Mouse (Mus musculus) lung, postnatal 0 days (tissue): ENCODE measurements at regions not wholly inside any gene's neighbourhood (a gene's known extent, or its start where the extent isn't known, plus 50 kb on each side); places are given as distances from the start of the nearest gene placed in this dataset.
"Not testable (repeated sequence)": the region's sequence is repeated elsewhere in the genome, so short reads cannot be mapped to it uniquely, and the experiment has no call there.

ENCODE experiments used
- ATAC-seq: fragments of 200-750 bp; cut with Nextera tagmentation; 2 replicates; pipeline ENCODE4 v1.8.0; 2017; ENCODE audit warnings: moderate library complexity
- DNase-seq: peaks from one replicate; pipeline ENCODE4 v3.0.0-alpha.2; 2016; ENCODE audit warnings: low spot score
- H3K27ac ChIP-seq: fragments of 300-500 bp; sonication (generic); 2 replicates; pipeline ENCODE4 v1.5.1; 2014; ENCODE audit warnings: antibody characterized with exemption, mild to moderate bottlenecking, low read length, mixed read lengths
- H3K27me3 ChIP-seq: fragments of 300-500 bp; sonication (generic); replicated peaks from 2 replicates; pipeline ENCODE4 v1.6.1; 2014; ENCODE audit warnings: low read length, mixed read lengths; ENCODE audit not compliant: insufficient read depth
- H3K36me3 ChIP-seq: fragments of 300-500 bp; sonication (generic); 2 replicates; pipeline ENCODE4 v1.6.1; 2014; ENCODE audit warnings: low read length, mixed read lengths; ENCODE audit not compliant: insufficient read depth
- H3K4me1 ChIP-seq: fragments of 300-500 bp; sonication (generic); 2 replicates; pipeline ENCODE4 v1.6.1; 2014; ENCODE audit warnings: antibody characterized with exemption, low read depth, low read length, mixed read lengths; ENCODE audit not compliant: insufficient read depth
- H3K4me2 ChIP-seq: fragments of 300-500 bp; sonication (generic); replicated peaks from 2 replicates; pipeline ENCODE4 v1.6.1; 2014; ENCODE audit warnings: low read depth, mild to moderate bottlenecking, low read length, moderate library complexity, mixed read lengths
- H3K4me3 ChIP-seq: fragments of 300-500 bp; sonication (generic); 2 replicates; pipeline ENCODE4 v1.5.1; 2014; ENCODE audit warnings: low read depth, low read length
- H3K9ac ChIP-seq: fragments of 300-500 bp; sonication (generic); replicated peaks from 2 replicates; pipeline ENCODE4 v1.6.1; 2014; ENCODE audit warnings: low read depth, mild to moderate bottlenecking
- H3K9me3 ChIP-seq: fragments of 300-500 bp; sonication (generic); 2 replicates; pipeline ENCODE4 v1.6.1; 2016; ENCODE audit warnings: low read length, mixed read lengths
- CTCF ChIP-seq: IDR thresholded peaks from 2 replicates; pipeline ENCODE4 v1.5.1; 2016; ENCODE audit warnings: antibody characterized with exemption, mild to moderate bottlenecking
- EP300 ChIP-seq: IDR thresholded peaks from 2 replicates; pipeline ENCODE4 v1.6.1; 2016; ENCODE audit warnings: antibody characterized with exemption, mild to moderate bottlenecking, control low read depth
- WGBS: fragments of 180-500 bp; shearing (Covaris S2); extraction: QIAGEN DNeasy Blood & Tissue Kit; methylation state at CpG from one replicate; pipeline ENCODE4 v1.1.7; 2014; 5-methylcytosine and 5-hydroxymethylcytosine counted together

DNA sequence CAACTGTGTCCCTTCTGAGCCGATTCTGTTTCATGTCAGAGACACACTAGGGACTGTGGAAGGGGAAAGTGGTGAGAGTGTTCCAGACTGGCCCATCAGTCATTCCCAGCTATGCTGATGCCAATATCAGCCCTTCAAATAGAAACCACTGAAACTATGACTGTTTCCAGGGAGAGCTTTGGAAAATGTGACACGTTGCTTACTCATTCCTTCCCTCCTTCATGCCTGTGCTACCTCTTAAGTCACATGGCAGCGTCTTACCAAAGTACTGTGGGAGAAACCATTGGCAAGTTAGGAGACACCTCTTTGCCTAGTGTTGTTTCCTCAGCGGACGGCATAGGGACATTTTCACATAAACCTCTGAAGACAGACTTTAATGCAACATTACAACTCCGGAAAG, 153.0 kb upstream of the Gm11146 start:
- DNase-seq: no peak
- no peaks in the 10 kb centered on the region for H3K9me3 ChIP-seq
- H3K4me2 ChIP-seq: no peak overlapping the region
- WGBS: 74% methylated on average over 6 of the region's 6 CpGs
- H3K9ac ChIP-seq: no peak overlapping the region
- no peaks in the 10 kb centered on the region for H3K4me1 ChIP-seq
- H3K27me3 ChIP-seq: no peaks in the 10 kb centered on the region
- no peaks in the 10 kb centered on the region for H3K36me3 ChIP-seq
- TF ChIP-seq EP300: no peak
- TF ChIP-seq CTCF: no peak
- no peak for ATAC-seq
- no peak overlapping the region for H3K4me3 ChIP-seq
- H3K27ac ChIP-seq: no peak overlapping the region

- no peak overlapping the region for H3K4me3 ChIP-seq
- TF ChIP-seq EP300 (no peak; the same call in 1 of the 2 replicates), CTCF (no peak)
- H3K27me3 ChIP-seq: no peaks in the 10 kb centered on the region
- H3K27ac ChIP-seq: no peak overlapping the region
- H3K4me2 ChIP-seq: no peak overlapping the region
- no peak overlapping the region for H3K9ac ChIP-seq
- no peaks in the 10 kb centered on the region for H3K9me3 ChIP-seq
- 59% methylated on average over 2 of the region's 2 CpGs for WGBS
- no peaks in the 10 kb centered on the region for H3K36me3 ChIP-seq
- DNase-seq (peak; percentile 61), ATAC-seq (peak; percentile 62)
- H3K4me1 ChIP-seq: no peaks in the 10 kb centered on the region
Measured at GRCm38 (mm10) chr16:77749474-77749873, 147.6 kb upstream of the Gm11146 start.

- H3K4me3 ChIP-seq: no peak overlapping the region
- no peaks in the 10 kb centered on the region for H3K36me3 ChIP-seq
- no peak for TF ChIP-seq CTCF
- TF ChIP-seq EP300: no peak
- H3K4me1 ChIP-seq: no peaks in the 10 kb centered on the region
- no peaks in the 10 kb centered on the region for H3K27me3 ChIP-seq
- no peak overlapping the region for H3K9ac ChIP-seq
- no peak overlapping the region for H3K4me2 ChIP-seq
- DNase-seq (no peak), ATAC-seq (no peak)
- no peak overlapping the region for H3K27ac ChIP-seq
- 75% methylated on average over 6 of the region's 6 CpGs for WGBS
- H3K9me3 ChIP-seq: no peaks in the 10 kb centered on the region
Measured at GRCm38 (mm10) chr16:77743838-77744237, 141.9 kb upstream of the Gm11146 start.

- ATAC-seq (no peak), DNase-seq (no peak)
- no peak for TF ChIP-seq CTCF
- TF ChIP-seq EP300: no peak
- Histone ChIP-seq H3K4me1 (no peaks in the 10 kb centered on the region), H3K9me3 (no peaks in the 10 kb centered on the region), H3K36me3 (no peaks in the 10 kb centered on the region), H3K9ac (no peak overlapping the region), H3K27me3 (no peaks in the 10 kb centered on the region), H3K4me3 (no peak overlapping the region), H3K27ac (no peak overlapping the region), H3K4me2 (no peak overlapping the region)
- WGBS: 62% methylated on average over 1 of the region's 1 CpGs
Measured at GRCm38 (mm10) chr16:77738821-77739220, 136.9 kb upstream of the Gm11146 start.

DNA sequence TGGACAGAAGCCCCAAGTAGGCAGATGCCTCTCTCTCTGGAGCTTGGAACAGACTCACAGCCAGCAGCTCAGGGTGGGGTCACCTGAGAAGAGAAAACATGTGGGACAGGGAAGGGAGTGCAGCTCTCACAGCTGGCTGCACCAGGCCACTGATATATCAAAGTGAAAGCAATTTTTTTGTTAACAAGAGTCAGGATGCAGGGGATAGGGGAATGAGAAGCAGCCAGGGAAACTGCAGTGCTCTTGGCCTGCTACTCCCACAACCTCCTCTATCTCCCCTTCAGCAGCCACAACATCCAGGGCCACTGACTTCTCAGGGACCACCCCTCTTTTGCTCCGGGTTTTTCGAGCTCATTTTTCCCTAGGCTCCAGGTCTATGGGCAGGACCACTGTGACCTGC, 117.5 kb upstream of the Gm11146 start:
- WGBS: 65% methylated on average over 2 of the region's 2 CpGs
- Histone ChIP-seq H3K9ac (no peak overlapping the region), H3K4me2 (no peak overlapping the region), H3K9me3 (no peaks in the 10 kb centered on the region), H3K4me3 (no peak overlapping the region), H3K36me3 (no peaks in the 10 kb centered on the region), H3K27ac (no peak overlapping the region), H3K4me1 (no peaks in the 10 kb centered on the region), H3K27me3 (no peaks in the 10 kb centered on the region)
- DNase-seq (no peak), ATAC-seq (no peak)
- no peak for TF ChIP-seq EP300
- TF ChIP-seq CTCF: no peak

GRCm38 (mm10) chr16:77717766-77718165, 115.9 kb upstream of the Gm11146 start:
- H3K4me3 ChIP-seq, H3K27me3 ChIP-seq, H3K4me1 ChIP-seq, H3K9ac ChIP-seq, ATAC-seq, DNase-seq, H3K36me3 ChIP-seq, H3K9me3 ChIP-seq, H3K4me2 ChIP-seq, H3K27ac ChIP-seq: not testable (repeated sequence)
- 83% methylated on average over 3 of the region's 3 CpGs for WGBS

- DNase-seq (no peak), ATAC-seq (no peak)
- no peak for TF ChIP-seq CTCF
- TF ChIP-seq EP300: no peak
- no peaks in the 10 kb centered on the region for H3K27me3 ChIP-seq
- H3K4me3 ChIP-seq: no peak overlapping the region
- no peak overlapping the region for H3K9ac ChIP-seq
- no peaks in the 10 kb centered on the region for H3K36me3 ChIP-seq
- no peak overlapping the region for H3K27ac ChIP-seq
- H3K4me2 ChIP-seq: no peak overlapping the region
- no peaks in the 10 kb centered on the region for H3K4me1 ChIP-seq
- H3K9me3 ChIP-seq: no peaks in the 10 kb centered on the region
- WGBS: 69% methylated on average over 6 of the region's 6 CpGs
Measured at GRCm38 (mm10) chr16:77704726-77705125, 102.8 kb upstream of the Gm11146 start.
